Mouse (Mus musculus): ENCODE results near the gene Atp8a1.

The Atp8a1 gene

DNA sequence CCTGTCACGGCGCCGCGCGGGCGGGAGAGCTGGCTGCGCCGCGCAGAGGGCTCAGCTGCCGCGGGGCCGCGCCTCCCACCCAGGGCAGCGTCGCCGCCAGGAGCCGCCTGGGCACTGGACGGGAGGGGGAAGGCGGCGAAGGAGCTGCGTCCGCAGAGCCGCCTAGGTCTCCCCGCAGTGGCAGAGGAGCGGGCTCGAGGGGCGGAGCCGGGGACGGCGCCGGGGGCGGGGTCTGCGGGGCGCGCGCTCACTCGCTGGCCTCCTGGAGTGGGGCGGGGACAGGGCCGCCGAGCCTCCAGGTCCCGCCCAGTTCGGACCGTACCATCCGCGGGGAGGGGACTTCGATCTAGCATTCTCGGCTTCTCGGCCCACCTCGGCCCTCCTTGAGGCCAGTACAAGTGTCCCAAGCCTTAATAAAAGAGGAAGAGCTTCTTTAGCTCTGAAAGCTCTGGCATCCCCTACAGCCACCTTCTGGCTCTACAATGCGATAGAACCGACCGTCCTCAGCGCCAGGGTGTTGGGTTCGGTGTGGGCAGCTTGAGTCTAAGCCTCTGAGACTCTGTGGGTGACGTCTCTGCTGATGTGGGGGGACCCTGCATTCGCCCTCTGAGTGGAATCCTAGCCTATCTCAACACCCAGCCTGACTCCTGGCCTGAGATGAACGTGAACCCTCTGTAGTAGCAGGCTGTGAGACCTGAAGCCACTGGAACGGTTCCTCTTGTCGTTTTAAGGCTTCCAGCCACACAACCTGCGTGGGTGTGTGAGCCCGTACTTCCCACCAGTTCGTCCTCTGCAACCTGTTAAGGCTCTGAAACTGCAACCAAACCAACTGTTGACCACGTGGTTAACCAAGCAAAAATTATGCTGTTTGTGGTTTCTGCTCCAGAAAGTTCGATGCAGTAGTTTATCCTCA, at the start of gene Atp8a1:
Gene Atp8a1, minus strand, starts transcription at position 182 of the 913 bp plus-strand sequence.
- peak; percentile 97 to 98 for DNase-seq (ENCODE audit: low spot score in 2 of 2)

DNA sequence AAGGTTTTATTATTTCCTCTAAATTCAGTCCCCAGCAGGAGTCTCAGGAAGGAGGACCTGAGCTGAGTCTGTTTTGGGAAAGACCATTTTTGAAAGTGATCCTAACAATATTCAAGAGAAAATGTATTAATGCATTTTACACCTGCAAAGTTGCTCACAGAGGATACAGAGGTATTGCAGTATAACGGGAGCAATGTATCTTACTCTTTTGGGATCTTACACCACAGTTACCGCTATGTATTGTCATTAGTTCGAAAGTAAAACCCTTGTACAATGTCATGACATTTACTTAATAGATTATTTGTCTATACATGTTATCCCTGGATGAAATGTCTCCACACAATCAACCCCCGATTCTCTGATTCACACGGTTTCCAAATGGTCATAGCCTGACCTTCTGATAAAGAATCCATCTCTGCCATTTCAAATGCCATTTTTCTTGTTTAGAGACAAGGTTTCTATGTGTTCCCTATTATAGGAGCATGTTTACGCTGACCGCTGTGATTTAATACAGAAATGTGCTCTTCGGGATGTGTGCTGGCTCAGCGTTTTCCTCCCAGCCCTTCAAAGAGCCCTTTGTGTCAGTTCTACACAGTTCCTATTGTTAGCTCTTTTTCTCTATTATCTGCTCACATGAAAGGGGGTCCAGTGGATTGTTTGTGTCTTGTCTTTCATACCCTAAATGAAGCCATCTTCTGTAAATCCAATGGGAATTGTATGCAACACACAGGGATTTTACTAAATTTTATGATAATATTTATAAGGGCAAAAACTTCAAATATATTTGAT, 37.4 kb upstream of the Atp8a1 start:
- DNase-seq (ENCODE audit: low spot score in 2 of 2) = no peak

DNA sequence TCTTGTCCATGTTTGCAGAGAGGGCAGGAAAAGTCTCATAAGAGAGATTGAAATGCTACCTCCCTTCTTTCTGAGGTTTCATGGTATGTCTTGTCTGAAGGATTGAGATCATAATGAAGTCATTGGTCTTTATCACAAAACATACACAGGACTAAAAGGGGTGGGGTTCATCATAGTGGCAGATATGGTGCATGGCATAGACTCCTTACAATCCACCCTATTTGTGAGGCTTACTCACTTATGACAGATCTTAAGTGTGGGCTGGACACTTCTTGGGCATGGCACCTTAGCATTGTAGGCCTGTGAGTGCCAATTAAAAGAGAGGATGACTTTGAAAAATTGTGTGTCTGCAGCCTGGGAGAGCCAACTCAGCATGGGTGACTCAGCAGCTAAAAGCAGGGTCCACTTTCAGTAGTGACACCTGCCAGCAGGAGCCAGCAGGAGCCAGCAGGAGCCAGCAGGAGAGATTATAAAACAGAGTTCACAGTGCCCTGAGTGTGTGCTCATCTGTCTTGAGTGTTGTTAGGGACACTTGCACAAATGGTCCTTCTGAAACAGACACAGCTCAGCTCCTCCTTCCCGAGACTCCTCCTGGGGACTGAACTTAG, 36.4 kb upstream of the Atp8a1 start:
- no peak for DNase-seq (ENCODE audit: low spot score in 2 of 2)

DNA sequence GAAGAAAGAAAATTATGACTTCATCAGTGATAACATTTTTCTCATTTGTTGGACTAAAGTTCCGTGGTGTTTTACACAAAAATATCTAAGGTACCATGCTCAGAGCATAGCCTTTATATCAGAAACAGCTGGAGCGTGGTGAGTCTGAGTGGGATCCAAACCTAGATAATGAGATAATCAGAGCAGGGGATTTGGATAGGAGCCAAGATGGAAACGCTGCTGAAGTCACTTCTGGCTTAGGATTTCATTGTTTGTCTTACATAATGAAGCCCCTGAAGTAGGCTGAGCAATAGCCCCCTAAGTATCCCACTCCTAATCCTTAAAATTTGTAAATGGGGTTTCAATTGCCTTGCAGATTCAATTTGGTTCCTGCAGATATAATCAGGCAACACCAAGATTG, 24.2 kb upstream of the Atp8a1 start:
- no peak for DNase-seq (ENCODE audit: low spot score in 2 of 2)

DNA sequence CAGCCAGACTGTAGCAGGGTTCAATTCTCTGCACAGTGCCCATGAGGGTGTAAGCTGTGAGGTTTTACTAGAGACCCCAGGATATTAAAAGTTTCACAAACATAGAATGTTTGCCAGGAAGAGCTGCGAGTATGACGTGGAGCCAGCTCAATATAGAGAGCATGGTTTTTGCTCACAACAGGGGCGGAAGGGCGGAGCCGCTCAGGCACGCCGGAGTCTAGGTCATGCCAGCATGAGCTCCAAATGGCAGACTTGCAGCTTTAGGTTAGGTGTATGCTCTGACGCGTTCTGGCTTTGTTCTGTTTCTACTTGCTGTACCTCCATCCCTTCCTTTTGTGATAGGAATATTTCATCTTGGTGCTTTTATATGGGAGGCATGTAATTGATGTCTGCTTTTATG, 19.0 kb upstream of the Atp8a1 start:
- DNase-seq (ENCODE audit: low spot score in 2 of 2) = no peak

DNA sequence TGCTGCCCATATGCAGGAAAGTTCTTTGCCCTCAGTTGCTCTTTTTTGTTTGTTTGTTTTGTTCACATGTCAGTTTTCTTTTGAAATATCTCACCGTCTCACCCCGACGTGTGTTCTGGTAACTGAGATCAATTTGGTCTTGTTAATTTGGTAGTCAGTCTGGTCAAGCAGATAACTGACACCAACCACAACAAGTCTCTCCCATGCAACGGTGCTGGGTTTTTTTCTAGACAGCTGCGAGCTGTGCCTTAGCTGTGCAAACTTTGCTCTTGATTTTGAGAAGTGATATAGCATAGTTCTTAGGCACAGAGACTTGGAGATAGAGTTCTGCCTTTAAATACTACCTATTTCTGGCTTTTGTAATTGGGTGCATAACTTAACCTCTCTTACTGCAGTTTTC, 18.4 kb upstream of the Atp8a1 start:
- DNase-seq (ENCODE audit: low spot score in 2 of 2) = no peak

DNA sequence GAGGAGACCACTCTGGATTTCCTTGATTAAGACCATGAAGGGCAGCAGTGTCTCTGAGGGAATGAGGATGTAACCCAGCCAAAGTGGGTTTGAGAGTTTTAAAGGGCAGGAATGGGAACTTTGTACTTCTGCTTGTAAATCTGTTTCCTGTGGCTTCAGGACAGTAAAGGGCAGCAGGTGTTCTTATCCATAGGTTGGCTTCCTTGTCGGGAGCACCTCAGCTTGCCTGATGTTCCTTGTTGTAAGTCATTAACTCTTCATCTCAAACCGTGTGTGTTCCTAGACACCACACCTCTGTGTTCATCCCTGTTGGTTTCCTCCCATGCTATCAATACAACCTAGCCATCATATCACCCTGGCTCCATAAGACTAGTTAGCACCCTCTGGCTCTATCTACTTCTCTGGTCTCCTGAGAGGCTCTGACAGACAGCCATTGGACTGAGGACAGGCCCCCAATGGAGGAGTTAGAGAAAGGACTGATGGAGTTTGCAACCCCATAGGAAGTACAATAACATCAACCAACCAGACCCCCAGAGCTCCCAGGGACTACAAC, 17.4 kb upstream of the Atp8a1 start:
- no peak for DNase-seq (ENCODE audit: low spot score in 2 of 2)

DNA sequence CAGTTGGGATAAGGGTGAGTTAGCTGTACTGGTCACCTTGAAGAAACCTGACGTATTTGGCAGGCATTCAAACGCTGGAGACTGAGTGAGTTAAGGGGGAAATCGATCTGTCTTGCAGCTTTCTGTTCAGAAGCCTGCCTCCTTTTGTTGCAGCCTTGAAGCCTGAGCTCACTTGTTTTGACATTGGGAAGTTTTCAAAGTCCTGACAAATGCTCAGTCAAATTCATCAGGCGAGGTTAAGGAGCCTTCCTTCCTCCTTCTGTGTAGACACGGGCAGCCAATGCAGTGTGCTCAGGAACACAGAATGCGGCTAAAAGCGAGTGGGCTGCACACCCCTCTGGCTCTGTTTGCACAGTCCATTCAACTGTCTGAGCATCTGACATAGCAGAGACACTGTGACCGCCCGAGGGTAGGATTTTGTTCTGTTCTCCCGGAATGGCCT, 16.7 kb upstream of the Atp8a1 start:
- no peak for DNase-seq (ENCODE audit: low spot score in 2 of 2)

DNA sequence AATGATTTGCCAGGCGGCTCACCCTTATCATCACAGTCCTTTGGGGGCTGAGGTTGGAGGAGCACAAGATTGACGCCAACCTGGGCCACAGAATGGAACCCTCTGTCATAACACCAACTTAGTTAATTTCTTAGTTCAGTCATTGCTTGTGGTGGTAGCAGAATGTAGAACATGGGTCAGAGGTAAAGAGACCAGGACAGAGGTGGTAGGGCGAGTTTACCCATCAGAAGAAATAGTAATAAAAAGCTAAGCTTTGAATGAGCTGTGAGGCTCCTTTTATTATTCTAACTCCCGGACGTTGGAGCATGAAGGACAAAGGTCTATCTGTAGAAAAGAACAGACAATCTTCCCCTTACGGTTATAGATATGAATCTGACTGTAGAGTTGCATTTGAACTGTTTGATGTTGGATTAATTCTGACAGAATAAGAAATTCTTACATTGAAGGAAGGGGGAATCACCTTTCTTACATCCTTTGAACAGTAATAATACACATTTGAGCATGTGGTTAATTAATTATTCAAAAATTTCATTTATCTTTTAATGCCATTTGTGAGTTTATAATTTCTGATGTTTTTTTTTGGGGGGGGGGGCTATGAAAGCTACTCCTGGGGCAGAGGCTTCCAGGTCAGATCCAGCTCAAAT, 7.9 kb upstream of the Atp8a1 start:
- DNase-seq (ENCODE audit: low spot score in 2 of 2) = no peak

DNA sequence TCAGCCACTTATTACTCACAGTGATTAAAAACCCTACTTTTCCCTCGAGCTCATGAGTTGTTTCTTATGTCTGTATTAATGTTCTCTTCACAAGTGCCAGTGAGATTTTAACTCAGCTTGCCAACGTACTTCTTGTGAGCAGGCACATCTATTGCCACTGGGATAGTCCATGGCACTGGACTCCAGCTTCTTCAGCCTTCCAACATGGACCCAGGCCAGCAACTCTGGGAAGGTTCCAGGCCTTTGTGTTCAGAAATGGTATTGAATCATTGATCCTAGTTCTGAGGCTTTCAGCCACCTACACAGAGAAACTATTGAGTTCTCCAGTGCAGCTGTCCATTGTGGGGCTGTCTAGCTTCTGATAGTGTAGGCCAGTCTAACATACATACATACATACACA, 5.6 kb upstream of the Atp8a1 start:
- DNase-seq (ENCODE audit: low spot score in 2 of 2) = no peak

DNA sequence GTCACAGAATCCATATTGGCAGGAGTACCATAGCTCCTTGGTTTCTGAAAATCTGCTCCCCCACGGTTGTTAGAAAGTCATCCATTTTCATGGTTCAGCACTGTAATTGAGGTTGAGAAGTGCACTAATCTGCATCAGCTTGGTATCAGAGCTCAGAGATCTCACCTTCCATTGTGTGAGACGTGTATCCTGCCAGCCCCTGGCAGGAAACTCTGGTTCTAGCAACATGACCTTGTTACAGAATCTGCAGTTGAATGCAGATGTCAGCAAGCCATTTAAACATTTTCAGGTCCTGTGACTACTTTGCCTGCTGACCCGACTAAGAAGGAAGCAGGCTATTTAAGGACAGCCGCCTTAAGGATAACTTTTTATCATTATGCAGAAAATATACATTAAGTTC, 2.2 kb upstream of the Atp8a1 start:
- DNase-seq (ENCODE audit: low spot score in 2 of 2) = no peak

DNA sequence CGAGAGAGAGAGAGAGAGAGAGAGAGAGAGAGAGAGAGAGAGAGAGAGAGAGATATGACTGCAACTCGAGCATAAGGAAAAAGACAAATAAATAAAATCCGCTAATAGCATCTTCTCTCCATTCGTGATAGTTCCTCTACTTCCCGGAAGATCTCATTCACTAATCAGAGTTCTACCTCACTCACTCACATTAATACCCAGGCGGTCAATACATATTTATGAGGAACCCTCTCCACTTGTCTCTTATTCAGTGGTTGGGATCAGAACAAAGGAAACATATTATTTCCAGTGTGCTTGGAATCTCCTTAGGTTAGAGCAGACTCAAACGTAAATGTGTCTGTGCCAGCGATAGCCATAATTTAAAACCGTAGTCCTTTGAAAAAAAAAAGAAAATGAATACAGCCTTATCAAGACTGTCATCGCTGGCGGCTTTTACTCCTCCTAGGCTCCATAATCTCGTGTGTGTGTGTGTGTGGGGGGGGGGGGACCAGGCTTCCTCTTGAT, 1.3 kb upstream of the Atp8a1 start:
- DNase-seq (ENCODE audit: low spot score in 2 of 2) = no peak

DNA sequence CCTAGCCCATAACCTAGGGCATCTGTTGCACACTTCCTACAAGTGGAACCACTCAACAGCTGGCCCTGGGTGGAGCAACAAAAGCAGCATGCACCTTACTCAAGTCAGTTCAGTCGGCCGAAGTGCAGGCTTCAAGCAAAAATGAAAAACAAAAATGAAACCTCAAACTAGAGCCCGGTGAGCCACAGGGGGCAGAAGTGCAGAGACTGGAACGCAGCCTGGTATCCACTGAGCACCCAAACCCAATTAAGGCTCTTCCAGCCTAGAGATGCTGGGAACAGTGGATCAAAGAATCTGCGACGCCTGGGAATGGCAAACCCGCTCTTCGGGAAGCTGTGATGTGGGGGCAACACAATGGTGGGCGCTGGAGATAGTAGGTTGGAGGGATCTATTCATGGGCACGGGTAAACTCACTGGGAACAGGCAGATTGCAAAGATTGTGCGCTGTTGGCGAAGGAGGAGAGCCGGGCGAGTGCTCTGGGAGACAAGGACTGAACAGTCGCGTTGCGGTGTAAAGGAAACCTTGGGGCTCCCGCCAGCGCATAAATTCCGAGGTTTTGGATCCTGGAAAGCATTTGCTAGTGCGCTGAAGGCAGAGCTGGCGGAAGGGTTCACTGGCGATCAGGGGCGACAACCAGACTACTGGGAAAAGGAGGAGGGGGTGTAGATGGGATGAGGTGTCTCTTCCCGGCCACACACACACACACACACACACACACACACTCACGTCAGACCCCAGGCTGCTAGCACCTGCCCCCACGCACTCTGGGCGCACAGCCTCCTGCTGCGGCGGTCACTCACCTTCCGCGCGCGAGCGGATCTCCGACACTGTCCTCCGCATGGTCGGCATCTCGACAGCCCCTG, 641 bp downstream of the Atp8a1 start:
- DNase-seq (ENCODE audit: low spot score in 2 of 2) = peak; percentile 28

DNA sequence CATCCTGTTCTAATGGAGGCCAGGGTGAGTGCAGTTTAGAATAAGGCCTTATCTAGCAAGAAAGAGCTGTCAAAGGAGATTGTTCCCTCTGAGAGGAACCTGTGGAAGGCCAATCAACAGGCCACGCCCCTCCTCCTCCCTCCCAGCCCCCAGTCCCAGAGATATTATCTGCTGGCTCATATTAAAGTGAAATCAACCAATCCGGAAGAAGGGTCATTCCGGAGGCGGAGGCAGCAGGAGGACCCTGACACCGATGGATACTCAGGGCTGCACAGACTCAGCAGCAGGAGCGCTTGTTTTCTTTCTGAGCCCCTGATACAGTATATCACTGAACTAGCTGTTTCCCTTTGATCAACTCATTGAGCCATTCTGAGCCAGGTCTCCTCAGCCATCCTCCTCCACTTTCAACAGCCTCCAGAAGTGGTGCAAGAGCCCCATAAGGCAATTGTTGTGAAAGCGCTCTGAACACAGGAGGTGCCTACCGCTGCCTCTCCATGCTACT, 2.0 kb downstream of the Atp8a1 start:
- no peak for DNase-seq (ENCODE audit: low spot score in 2 of 2)

DNA sequence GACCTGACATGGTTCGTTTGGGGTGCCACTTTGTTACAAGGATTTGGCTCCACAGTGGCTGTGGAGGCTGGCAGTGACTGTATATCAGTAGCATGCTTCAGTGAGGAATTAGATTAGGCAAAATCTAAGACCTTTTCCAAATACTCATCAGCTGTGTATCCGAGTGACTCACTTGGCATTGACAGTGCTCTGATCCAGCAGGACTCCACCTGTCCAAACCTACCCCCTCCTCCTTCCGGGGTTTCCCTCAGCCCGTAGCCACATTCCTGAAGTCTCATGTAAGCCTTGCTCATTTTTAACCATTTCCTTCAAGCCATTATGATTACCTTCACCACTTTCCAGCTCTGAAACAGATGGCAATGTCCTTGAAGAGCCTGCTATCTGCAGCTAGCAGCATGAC, 3.2 kb downstream of the Atp8a1 start:
- no peak for DNase-seq (ENCODE audit: low spot score in 2 of 2)

DNA sequence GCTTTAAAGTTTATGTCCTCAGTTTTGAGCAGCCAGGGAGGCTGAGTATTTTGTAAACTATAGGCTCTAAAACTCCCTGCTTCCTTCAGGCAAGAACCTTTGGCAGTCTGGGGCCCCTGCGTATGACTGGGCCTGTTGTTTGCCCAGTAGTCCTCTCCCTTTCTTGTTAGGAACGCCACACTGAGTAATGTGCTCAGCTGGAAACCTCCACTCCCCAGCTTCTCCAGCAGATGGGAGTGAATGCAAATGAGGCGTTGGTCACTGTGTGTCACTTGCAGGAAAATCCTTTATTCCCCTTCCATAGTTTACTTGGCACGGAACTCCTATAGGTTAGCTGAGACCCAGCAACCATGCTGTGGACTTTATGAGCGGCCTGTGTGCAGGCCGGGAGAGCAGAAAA, 4.9 kb downstream of the Atp8a1 start:
- no peak for DNase-seq (ENCODE audit: low spot score in 2 of 2)

DNA sequence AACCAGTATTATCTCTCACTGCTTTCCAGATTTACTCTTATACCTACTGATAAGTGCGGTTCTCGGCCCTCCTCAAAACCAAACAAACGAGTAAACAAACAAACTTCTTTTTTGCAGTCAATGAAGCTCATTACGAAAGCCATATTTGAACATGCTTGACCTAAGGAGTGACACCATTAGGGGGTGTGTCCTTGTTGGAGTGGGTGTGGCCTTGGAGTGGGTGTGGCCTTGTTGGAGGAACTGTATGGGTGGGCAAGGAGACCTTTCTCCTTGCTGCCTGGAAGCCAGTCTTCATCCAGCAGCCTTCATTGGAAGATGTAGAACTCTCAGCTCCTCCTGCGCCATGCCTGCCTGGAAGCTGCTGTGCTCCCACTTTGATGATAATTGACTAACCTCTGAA, 13.4 kb downstream of the Atp8a1 start:
- DNase-seq (ENCODE audit: low spot score in 2 of 2) = no peak

DNA sequence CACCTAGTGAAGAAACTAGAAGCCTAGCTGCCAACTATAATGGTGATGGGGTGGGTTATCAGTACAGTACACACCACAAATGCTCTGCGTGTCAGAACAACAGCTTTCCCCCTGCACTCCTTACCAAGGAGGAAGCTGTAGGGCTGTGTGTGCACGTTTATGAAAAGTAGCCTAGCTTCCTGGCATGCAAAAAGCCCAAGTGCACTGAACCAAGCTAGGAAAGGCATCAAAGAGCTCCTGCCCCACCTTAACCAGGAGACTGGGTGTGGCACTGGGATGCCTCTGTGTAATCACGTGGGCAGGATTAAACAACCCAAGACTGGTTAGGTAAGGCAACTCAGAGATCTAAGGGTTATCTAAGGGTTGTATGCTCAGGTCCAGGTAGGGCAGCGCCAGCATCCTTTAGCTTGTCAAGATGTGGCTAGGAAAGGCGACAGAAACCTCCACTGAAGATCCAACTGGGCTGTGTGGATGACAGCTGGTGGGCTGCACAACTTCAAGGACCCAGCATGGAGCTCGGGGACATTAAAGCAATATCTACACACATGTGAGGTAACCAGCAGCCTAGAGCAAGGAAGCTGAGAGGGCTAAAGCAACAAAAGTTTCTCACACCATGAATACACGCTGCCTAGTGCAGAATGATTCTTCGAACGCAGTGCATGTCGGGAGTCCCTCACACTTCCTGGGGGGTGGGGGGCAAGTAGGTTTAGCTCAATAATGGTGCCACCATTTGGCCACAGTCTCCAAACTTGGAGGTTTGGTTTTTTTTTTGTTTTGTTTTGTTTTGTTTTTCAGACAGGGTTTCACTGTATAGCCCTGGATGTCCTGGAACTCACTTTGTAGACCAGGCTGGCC, 15.7 kb downstream of the Atp8a1 start:
- DNase-seq (ENCODE audit: low spot score in 2 of 2) = no peak

DNA sequence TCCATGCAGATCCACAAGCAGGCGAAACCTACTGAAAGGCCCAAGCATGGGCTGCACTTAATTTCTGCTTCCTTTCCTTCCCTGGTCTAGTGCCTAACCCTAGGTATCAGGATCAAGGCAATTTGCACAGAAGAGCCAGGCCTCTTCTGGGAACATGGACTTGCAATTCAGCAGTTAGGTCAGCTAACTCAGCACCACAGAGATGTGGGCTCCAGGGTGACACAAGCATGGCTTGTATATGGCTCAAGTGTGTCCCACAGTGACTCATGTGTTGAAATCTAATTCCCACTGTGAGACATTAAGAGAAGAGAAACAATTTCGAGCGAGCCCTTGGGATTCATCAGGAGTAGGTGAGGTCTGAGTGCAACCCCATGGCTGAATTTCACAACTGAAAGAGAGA, 18.9 kb downstream of the Atp8a1 start:
- no peak for DNase-seq (ENCODE audit: low spot score in 2 of 2)

Data from frontal cortex, postnatal 25 days (tissue).